Mouse (Mus musculus) bone marrow macrophage, adult 2 months (primary cell): ENCODE measurements around the gene Fgfr2.

Experiments used
- CTCF ChIP-seq: IDR thresholded peaks from 2 replicates; pipeline ENCODE4 v1.5.1; 2012; ENCODE audit warnings: low read depth, mild to moderate bottlenecking, low read length, moderate library complexity
- POLR2A ChIP-seq: IDR thresholded peaks from 2 replicates; pipeline ENCODE4 v1.6.1; 2012; ENCODE audit warnings: mild to moderate bottlenecking, low read depth, low read length, borderline replicate concordance

GRCm38 (mm10) chr7:132343900-132344299, 779.2 kb downstream of the Fgfr2 start:
- TF ChIP-seq CTCF (no peak), POLR2A (no peak)
